Mouse (Mus musculus) ES-CJ7 (cell line): ENCODE data around the gene Bckdhb.
"Not testable (repeated sequence)": the region's sequence is repeated elsewhere in the genome, so short reads cannot be mapped to it uniquely, and the experiment has no call there.

Experiments used
- DNase-seq: peaks from one replicate; pipeline ENCODE4 v3.0.0; 2011; ENCODE audit warnings: low read depth, low spot score

Gene Bckdhb

GRCm38 (mm10) chr9:83924878-83925687 lies at the start of gene Bckdhb:
TSS of gene Bckdhb (plus strand) at chr9:83925145.
- peak; percentile 94 for DNase-seq

- DNase-seq, result no peak
These were observed 42.8 kb upstream of the Bckdhb start for GRCm38 (mm10) chr9:83882191-83882590.

DNA sequence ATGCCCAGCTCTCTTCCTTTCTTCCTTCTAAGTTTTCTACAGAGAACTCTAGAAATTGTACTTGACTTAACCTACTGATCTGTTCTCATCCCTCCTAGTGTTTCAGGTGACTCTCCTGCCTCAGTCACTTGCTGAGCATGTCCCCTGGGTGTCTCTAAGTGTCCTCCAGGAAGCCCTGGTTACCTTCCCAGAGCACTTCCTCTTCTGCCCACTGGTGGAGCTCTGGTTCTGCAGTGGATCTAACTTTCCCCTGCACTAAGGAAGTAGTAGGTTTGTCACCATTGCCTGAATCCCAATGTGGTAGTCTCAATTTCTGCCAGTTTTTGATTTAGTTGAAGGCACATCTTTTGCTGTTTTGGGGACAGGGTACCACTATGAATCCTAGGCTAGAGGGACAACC lies 38.8 kb upstream of the Bckdhb start:
- DNase-seq, result peak; percentile 7

GRCm38 (mm10) chr9:83888214-83888613 lies 36.7 kb upstream of the Bckdhb start:
- DNase-seq, result no peak

- DNase-seq, result no peak
These were observed 31.9 kb upstream of the Bckdhb start for GRCm38 (mm10) chr9:83893073-83893472.

DNA sequence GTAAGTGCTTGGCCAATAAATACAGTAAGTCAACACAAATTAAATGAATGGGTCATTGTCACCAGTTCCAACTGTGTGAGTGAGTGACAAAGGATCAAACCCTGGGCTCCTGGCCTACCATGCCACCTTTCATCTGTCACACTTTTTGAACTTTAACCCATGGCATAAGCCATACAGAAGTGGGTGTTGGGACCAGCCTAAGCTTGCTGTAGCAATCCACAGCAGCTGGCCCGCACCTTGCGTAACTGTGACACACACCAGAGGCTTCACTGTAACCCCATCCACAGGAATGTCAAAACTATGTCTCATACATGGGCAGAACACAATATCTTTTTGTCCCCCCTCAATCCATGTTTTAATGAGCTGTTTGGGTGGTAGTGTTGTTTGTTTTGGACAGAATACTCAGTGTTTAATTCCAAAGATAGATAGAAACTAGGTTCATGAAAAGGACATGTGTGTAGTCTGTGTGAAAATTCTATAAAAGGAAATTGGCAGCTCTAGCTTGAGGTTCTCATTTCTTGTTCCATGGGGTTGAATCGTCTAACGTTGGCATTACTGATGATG lies 31.1 kb upstream of the Bckdhb start:
- no peak for DNase-seq

DNA sequence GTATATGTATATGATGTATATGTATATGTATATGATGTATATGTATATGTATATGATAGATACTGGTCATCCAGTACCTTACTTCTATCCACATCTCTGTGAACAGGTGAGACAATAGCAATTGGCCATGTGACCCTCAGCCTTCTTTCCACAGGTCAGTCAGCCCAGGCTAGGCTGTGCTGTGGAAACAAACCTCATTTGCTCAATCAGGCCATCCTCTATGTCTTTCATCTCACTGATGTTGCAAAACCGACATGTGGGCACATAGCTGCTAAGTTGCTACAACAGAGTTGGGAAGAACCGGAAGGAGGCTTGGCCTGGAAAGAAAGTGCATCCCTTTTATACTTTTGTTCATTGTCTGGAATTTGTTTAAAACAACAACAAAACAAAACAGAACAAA lies 22.9 kb upstream of the Bckdhb start:
- no peak for DNase-seq

DNA sequence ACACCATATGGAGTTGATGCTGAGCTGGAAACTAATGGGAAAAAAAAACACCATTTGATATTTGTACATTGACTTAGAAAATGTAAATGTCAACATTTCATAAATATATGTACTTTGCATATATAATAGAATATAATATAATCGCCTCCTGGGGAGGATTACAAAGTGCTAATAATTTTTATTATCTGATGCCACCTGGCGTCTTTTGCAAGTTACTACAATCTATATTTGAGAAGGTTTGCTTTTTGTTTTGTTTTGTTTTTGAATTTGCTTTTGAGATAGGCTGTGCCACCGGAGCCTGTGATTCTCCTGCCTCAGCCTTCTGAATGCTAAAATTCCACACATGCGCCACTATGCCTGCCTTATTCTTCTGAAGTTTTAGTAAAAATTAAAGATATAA lies 19.1 kb upstream of the Bckdhb start:
- DNase-seq, result no peak

- no peak for DNase-seq
These were observed 17.9 kb upstream of the Bckdhb start for GRCm38 (mm10) chr9:83907017-83907416.

- no peak for DNase-seq
These were observed 15.1 kb upstream of the Bckdhb start for GRCm38 (mm10) chr9:83909836-83910235.

- no peak for DNase-seq
These were observed 14.0 kb upstream of the Bckdhb start for GRCm38 (mm10) chr9:83910926-83911325.

- DNase-seq, result no peak
These were observed 2.9 kb upstream of the Bckdhb start for GRCm38 (mm10) chr9:83922076-83922475.

GRCm38 (mm10) chr9:83924356-83924755 lies 589 bp upstream of the Bckdhb start:
- DNase-seq, result no peak

- no peak for DNase-seq
These were observed 720 bp downstream of the Bckdhb start for GRCm38 (mm10) chr9:83925688-83926041.

DNA sequence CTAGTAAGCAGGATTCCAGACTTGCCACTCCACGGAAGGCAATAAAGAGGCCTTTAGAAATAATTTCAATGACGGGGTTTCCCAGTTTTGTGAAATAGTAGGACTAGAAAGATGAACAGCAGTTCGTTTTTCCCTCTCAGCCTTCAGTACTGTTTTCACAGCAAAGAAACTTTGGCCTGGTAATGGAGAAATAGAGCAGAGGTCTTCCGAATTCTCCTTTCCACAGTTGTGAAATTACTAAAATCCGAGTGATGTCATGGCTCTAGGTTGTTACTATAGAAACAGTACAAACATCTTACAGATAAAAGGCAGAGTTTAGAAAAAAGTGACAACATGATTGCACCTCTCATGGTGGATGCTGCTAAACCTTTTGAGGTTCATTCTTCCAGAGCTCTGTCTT lies 1.4 kb downstream of the Bckdhb start:
- no peak for DNase-seq

DNA sequence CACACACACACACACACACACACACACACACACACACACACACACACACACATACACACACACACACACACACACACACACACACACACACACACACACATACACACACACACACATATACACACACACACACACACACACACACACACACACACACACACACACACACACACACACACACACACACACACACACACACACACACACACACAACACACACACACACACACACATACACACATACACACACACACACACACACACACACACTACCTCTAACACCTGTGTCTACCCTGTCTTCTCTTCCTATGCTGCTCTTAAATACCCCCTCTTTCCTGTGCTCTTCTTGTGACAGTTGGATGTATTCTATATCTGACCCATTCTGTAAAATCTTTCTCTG lies 14.6 kb downstream of the Bckdhb start:
- DNase-seq, result not testable (repeated sequence)

GRCm38 (mm10) chr9:83940016-83940415 lies 15.1 kb downstream of the Bckdhb start:
- DNase-seq, result no peak

DNA sequence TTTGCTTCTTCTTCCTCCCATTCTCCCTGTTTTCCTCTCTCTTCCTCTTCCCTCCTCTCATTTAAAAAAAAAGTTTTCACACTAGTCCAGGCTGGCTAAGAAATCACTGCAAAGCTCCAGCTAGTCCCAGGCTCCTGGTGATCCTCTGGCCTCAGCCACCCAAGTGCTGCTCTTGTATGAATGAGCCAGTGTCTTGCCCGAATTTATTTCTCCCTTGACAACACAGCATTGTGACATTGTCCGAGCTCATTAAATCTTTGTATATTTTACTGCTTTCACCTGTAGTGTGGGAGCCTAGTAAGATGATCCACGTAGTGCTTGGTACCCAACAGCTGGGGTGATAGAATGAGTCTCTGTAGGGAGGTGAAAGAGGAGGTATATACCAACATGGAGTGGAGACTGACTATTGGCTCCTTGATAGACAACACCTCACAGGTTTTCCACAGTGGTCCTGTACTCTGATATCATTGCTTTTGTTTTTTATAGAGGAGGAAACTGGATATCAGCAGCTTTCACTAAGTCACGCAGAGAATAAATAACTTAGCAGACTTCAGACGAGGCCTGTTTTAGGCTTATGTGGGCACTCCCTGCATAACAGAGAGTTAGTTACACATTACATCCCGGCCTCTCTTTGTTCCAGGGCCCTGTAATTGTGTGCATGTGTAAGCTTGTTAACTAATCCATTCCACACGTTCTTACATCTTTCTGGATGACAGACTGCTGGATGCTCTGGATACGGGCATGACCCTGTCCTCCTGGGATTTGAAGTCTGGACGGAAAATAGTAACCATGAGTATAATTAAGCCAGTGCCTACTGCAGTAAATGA lies 15.8 kb downstream of the Bckdhb start:
- DNase-seq, result no peak

- DNase-seq, result no peak
These were observed 26.4 kb downstream of the Bckdhb start for GRCm38 (mm10) chr9:83951336-83951735.

GRCm38 (mm10) chr9:83956632-83957314 lies 31.8 kb downstream of the Bckdhb start:
- DNase-seq, result peak; percentile 73

DNA sequence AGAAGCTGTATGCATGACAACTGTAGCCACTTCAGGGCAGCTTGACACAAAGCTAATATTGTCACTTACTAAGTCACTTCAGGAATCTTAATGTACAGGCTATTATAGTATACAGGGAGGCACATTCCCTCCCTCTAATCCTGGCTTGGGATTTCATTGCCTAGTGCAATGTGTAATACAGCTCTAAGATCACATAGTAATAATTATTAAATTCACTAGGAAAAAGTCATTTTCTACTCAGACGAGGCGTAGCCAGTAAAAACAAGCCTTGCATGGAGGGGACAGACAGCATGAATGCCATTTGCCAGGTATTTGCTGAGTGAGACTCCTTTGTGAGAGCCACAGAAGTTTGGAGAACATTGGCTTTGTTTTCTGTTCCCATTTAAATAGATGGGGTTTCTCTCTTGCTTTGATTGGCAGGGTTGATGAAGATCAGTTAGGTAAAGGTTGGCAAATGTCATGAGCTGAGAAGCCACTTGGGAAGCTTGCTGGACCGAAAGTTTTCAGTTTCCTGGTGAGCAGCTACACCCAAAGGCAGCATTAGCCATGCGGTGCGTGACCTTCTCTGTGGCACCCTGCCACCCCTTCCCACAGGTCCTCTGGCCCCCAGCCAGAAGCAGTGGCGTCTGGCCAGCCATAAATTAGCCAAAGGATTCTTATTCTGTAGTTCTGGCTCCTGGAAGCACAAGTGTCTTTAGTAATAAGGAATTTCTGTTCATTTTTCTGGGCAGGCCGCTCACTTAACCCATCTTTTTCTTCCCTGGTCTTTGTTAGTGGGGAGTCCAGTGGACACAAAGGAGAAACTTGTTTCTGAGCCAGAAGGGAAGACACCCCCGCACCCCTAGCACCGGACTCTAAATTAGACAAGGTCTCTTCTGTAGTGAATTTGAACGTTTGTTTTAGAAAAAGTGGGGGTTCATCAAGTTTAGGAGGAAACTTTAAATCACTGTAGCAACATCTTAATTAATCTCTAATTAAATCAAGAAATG lies 37.4 kb downstream of the Bckdhb start:
- DNase-seq, result no peak
